Mouse (Mus musculus): ENCODE results near the gene Dip2b.
"Not testable (repeated sequence)": the region's sequence is repeated elsewhere in the genome, so short reads cannot be mapped to it uniquely, and the experiment has no call there.

Gene Dip2b

GRCm38 (mm10) chr15:100258646-100259425, 220.4 kb downstream of the Dip2b start:
- peak; percentile 83 for DNase-seq (ENCODE audit: low read depth, low spot score)

- not testable (repeated sequence) for DNase-seq (ENCODE audit: low read depth, low spot score)
Measured at GRCm38 (mm10) chr15:100260351-100260750, 221.9 kb downstream of the Dip2b start.

GRCm38 (mm10) chr15:100263246-100263905, 224.9 kb downstream of the Dip2b start:
- DNase-seq (ENCODE audit: low read depth, low spot score) = peak; percentile 74

GRCm38 (mm10) chr15:100265586-100266325, 227.3 kb downstream of the Dip2b start:
- DNase-seq (ENCODE audit: low read depth, low spot score) = no peak

GRCm38 (mm10) chr15:100268916-100269315, 230.5 kb downstream of the Dip2b start:
- peak; percentile 57 for DNase-seq (ENCODE audit: low read depth, low spot score)
